Mouse (Mus musculus) forebrain, embryonic 13.5 days (tissue): Measurements from ENCODE around the gene Tenm4. TPM values are rescaled to one million over a fixed set of nuclear protein-coding genes. Genes with fewer than 3 reads are reported as not detected.

Experiments used
- ATAC-seq: fragments of 200-750 bp; cut with Nextera tagmentation; 2 replicates; pipeline ENCODE4 v1.8.0; 2017
- H3K27ac ChIP-seq: fragments of 300-500 bp; sonication (generic); 2 replicates; pipeline ENCODE4 v1.5.1; 2015; ENCODE audit warnings: inconsistent platforms, mild to moderate bottlenecking, moderate library complexity
- H3K27me3 ChIP-seq: fragments of 300-500 bp; sonication (generic); 2 replicates; pipeline ENCODE4 v1.6.1; 2015; ENCODE audit warnings: mild to moderate bottlenecking, inconsistent platforms
- H3K36me3 ChIP-seq: fragments of 300-500 bp; sonication (generic); 2 replicates; pipeline ENCODE4 v1.6.1; 2015; ENCODE audit warnings: mild to moderate bottlenecking, inconsistent platforms; ENCODE audit not compliant: poor library complexity, severe bottlenecking
- H3K4me1 ChIP-seq: fragments of 300-500 bp; sonication (generic); 2 replicates; pipeline ENCODE4 v1.6.1; 2015; ENCODE audit warnings: inconsistent platforms
- H3K4me2 ChIP-seq: fragments of 300-500 bp; sonication (generic); 2 replicates; pipeline ENCODE4 v1.6.1; 2015; ENCODE audit warnings: inconsistent platforms, mild to moderate bottlenecking, moderate library complexity
- H3K4me3 ChIP-seq: fragments of 300-500 bp; sonication (generic); 2 replicates; pipeline ENCODE4 v1.5.1; 2015; ENCODE audit warnings: mild to moderate bottlenecking, inconsistent platforms
- H3K9ac ChIP-seq: fragments of 300-500 bp; sonication (generic); 2 replicates; pipeline ENCODE4 v1.6.1; 2015; ENCODE audit warnings: mild to moderate bottlenecking, inconsistent platforms
- H3K9me3 ChIP-seq: fragments of 300-500 bp; sonication (generic); replicated peaks from 2 replicates; pipeline ENCODE4 v1.6.1; 2016; ENCODE audit warnings: inconsistent platforms
- WGBS: fragments of 180-500 bp; shearing (Covaris S2); methylation state at CpG from one replicate; pipeline ENCODE4 v1.1.7; 2015; 5-methylcytosine and 5-hydroxymethylcytosine counted together
- polyA plus RNA-seq: library from polyadenylated mRNA; unstranded; fragments of >200 nt; fragmentation: Nextera tagmentation; extraction: Ambion mirVana; gene quantifications from 2 replicates; pipeline ENCODE4 v1.2.1, GENCODE M21; 2015

Gene Tenm4
- polyA plus RNA-seq, 1 experiment from 2014 or later: 73.6 TPM

GRCm38 (mm10) chr7:96588567-96588966, 417.5 kb downstream of the Tenm4 start:
- H3K4me3 ChIP-seq: no peak overlapping the region
- 0 out of 2 replicates have a peak, but pooled peaks cover 3% of the 10 kb centered on the region for H3K36me3 ChIP-seq
- WGBS: 94% methylated on average over 6 of the region's 6 CpGs
- no peak for ATAC-seq
- no peak overlapping the region for H3K9ac ChIP-seq
- no peaks in the 10 kb centered on the region for H3K27me3 ChIP-seq
- H3K27ac ChIP-seq: no peak overlapping the region
- H3K4me1 ChIP-seq: no peaks in the 10 kb centered on the region
- H3K9me3 ChIP-seq: no peaks in the 10 kb centered on the region
- no peak overlapping the region for H3K4me2 ChIP-seq

- Histone ChIP-seq H3K27ac (peak overlapping the region; percentile 83), H3K4me1 (peaks cover 55% of the 10 kb centered on the region), H3K36me3 (0 out of 2 replicates have a peak, but pooled peaks cover under 1% of the 10 kb centered on the region), H3K4me2 (peak overlapping the region; percentile 26; the same call in 1 of the 2 replicates), H3K27me3 (no peaks in the 10 kb centered on the region), H3K9ac (no peak overlapping the region), H3K4me3 (no peak overlapping the region), H3K9me3 (no peaks in the 10 kb centered on the region)
- WGBS: 30% methylated on average over 9 of the region's 9 CpGs
- ATAC-seq: peak; percentile 83
Observed at GRCm38 (mm10) chr7:96595535-96596295, 424.7 kb downstream of the Tenm4 start.

DNA sequence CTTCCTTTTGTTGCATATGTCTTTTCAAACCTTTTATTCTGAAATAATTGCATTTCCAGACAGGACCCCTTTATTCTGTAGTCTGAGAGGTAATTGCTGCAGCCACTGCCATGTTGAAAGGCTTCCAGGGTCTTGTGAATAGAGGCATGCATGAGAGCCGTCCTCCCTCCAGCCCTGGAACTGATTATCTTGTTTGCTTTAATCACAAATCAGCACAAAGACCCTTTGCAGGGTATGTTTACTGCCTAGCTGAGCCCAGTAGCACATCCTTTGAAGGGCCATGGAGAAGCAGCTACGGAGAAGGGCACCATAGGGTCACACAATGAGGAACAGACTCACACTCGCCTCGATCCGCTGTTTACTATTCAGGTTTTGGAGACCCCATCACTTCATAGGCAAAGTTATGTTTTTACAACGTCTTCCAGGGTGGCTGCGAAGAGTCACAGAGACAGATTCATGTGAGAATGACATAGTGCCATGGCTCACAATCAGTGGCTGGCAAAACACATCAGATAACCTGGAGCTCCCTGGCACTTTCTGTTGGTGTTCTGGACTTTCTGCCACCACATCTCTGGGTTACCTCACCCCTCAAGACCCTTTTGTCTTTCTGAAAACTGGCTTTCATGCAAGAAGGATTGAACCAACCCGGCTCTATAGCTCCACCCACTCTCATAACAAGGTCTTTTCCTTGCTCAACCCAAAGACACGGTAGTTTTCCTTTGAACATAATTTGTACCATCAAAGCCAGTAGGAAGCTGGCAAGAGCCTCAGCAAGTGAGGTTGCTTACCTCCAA, 425.6 kb downstream of the Tenm4 start:
- peak; percentile 79 for ATAC-seq
- Histone ChIP-seq H3K27me3 (no peaks in the 10 kb centered on the region), H3K9ac (no peak overlapping the region), H3K4me2 (peak overlapping the region; percentile 26; the same call in 1 of the 2 replicates), H3K4me3 (no peak overlapping the region), H3K9me3 (no peaks in the 10 kb centered on the region), H3K4me1 (peaks cover 55% of the 10 kb centered on the region), H3K27ac (peak overlapping the region; percentile 83), H3K36me3 (no peaks in the 10 kb centered on the region)
- 23% methylated on average over 9 of the region's 9 CpGs for WGBS

- Histone ChIP-seq H3K9ac (no peak overlapping the region), H3K4me2 (no peak overlapping the region), H3K4me1 (peaks cover 55% of the 10 kb centered on the region), H3K27ac (peak overlapping the region; percentile 45; the same call in 1 of the 2 replicates), H3K36me3 (no peaks in the 10 kb centered on the region), H3K9me3 (no peaks in the 10 kb centered on the region), H3K27me3 (no peaks in the 10 kb centered on the region), H3K4me3 (no peak overlapping the region)
- WGBS: 91% methylated on average over 4 of the region's 4 CpGs
- no peak for ATAC-seq
Observed at GRCm38 (mm10) chr7:96597871-96598270, 426.8 kb downstream of the Tenm4 start.

DNA sequence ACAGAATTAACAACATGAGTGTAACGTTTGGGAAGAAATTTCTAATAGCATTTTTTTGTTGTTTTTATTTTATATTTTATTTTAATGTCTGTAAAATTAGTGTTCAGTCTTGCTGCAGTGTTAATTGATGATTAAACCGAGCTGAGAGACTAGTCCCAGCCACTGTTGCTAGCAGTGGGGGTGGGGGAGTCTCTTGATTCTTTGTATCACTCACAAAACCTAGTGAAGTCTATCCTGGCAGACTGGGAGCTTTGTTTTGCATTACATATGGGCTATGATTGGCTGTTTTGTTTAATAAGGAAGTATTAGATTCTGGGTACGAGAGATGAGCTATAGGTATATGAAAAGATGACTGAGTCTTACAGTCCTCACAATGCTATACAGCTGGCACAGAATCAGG, 428.0 kb downstream of the Tenm4 start:
- no peak overlapping the region for H3K4me2 ChIP-seq
- H3K4me1 ChIP-seq: peaks cover 58% of the 10 kb centered on the region
- H3K4me3 ChIP-seq: no peak overlapping the region
- H3K27me3 ChIP-seq: no peaks in the 10 kb centered on the region
- 51% methylated on average over 3 of the region's 3 CpGs for WGBS
- H3K36me3 ChIP-seq: no peaks in the 10 kb centered on the region
- ATAC-seq: no peak
- H3K9ac ChIP-seq: no peak overlapping the region
- no peaks in the 10 kb centered on the region for H3K9me3 ChIP-seq
- no peak overlapping the region; the same call in 1 of the 2 replicates for H3K27ac ChIP-seq

- H3K9ac ChIP-seq: no peak overlapping the region
- no peak overlapping the region for H3K4me2 ChIP-seq
- 46% methylated on average over 4 of the region's 5 CpGs for WGBS
- ATAC-seq: no peak
- H3K4me3 ChIP-seq: no peak overlapping the region
- no peaks in the 10 kb centered on the region for H3K36me3 ChIP-seq
- peaks cover 63% of the 10 kb centered on the region for H3K4me1 ChIP-seq
- H3K27me3 ChIP-seq: no peaks in the 10 kb centered on the region
- H3K9me3 ChIP-seq: no peaks in the 10 kb centered on the region
- H3K27ac ChIP-seq: no peak overlapping the region
Observed at GRCm38 (mm10) chr7:96600381-96600941, 429.4 kb downstream of the Tenm4 start.

GRCm38 (mm10) chr7:96604091-96604745, 433.2 kb downstream of the Tenm4 start:
- Histone ChIP-seq H3K9ac (no peak overlapping the region), H3K4me2 (no peak overlapping the region), H3K4me3 (no peak overlapping the region), H3K9me3 (no peaks in the 10 kb centered on the region), H3K36me3 (no peaks in the 10 kb centered on the region), H3K4me1 (peaks cover 27% of the 10 kb centered on the region), H3K27ac (no peak overlapping the region), H3K27me3 (no peaks in the 10 kb centered on the region)
- 64% methylated on average over 3 of the region's 3 CpGs for WGBS
- ATAC-seq: peak; percentile 48; the same call in 1 of the 2 replicates

GRCm38 (mm10) chr7:96605316-96605715, 434.3 kb downstream of the Tenm4 start:
- H3K9ac ChIP-seq: no peak overlapping the region
- no peaks in the 10 kb centered on the region for H3K36me3 ChIP-seq
- H3K4me2 ChIP-seq: no peak overlapping the region
- H3K4me1 ChIP-seq: peaks cover 17% of the 10 kb centered on the region
- WGBS: 45% methylated on average over 2 of the region's 2 CpGs
- H3K4me3 ChIP-seq: no peak overlapping the region
- no peaks in the 10 kb centered on the region for H3K27me3 ChIP-seq
- H3K9me3 ChIP-seq: no peaks in the 10 kb centered on the region
- H3K27ac ChIP-seq: no peak overlapping the region
- no peak for ATAC-seq

DNA sequence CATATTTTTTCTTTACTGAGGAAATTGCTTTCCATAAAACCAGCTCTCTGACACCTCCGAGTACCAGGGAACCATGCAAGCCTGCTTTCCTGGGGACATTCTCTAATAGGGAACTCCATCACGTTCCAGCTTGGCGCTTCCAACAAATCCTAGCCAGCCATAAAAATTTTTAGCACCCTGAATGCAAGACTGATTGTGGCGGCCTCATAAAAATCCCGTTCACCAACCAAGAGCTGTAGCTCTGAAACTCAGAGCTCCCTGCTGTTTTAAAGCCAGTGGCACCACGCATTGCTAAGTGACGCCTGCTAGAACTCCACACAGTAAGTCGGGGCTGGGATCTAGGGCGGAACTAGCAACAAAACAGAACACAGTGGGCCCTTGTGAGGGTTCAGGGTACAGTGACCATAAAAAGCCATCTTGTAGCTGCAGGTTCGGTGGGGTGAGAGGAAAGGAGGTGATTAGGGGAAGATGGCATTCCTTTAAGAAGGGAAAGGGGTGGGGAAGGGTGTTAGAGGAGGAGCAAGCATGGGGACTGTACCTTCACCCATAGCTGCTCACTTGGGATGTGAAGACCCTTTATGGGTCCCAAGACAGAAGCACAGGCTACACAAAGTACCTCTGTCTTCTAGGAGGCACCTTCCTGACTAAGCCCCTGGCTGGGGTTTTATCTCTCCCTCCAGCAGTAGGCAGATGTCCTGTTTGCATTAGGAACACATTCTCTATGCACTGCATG, 439.0 kb downstream of the Tenm4 start:
- 71% methylated on average over 10 of the region's 10 CpGs for WGBS
- Histone ChIP-seq H3K9me3 (no peaks in the 10 kb centered on the region), H3K4me3 (no peak overlapping the region), H3K36me3 (no peaks in the 10 kb centered on the region), H3K4me1 (peaks cover 4% of the 10 kb centered on the region), H3K27me3 (no peaks in the 10 kb centered on the region), H3K9ac (no peak overlapping the region), H3K4me2 (no peak overlapping the region), H3K27ac (no peak overlapping the region)
- ATAC-seq: no peak

DNA sequence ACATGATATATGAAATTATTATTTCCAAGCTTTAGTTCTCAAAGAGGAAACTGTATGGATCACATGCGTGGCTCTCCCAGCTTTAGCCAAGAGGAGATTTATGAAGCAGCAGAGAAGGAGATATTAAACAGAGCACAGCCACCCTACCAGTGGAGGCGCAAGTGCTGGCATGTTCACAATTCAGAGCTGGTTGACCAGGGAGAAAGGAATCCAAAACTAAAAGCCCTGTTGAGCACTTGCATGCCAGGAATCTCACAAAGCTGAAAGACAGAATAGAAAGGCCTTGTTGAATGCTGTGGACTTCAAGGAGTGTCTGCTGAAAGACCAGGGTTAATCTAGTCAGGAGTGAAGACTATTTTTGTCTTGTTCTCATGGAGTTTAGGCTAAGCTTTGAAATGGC, 446.3 kb downstream of the Tenm4 start:
- Histone ChIP-seq H3K9ac (no peak overlapping the region), H3K36me3 (no peaks in the 10 kb centered on the region)
- 83% methylated on average over 2 of the region's 2 CpGs for WGBS

DNA sequence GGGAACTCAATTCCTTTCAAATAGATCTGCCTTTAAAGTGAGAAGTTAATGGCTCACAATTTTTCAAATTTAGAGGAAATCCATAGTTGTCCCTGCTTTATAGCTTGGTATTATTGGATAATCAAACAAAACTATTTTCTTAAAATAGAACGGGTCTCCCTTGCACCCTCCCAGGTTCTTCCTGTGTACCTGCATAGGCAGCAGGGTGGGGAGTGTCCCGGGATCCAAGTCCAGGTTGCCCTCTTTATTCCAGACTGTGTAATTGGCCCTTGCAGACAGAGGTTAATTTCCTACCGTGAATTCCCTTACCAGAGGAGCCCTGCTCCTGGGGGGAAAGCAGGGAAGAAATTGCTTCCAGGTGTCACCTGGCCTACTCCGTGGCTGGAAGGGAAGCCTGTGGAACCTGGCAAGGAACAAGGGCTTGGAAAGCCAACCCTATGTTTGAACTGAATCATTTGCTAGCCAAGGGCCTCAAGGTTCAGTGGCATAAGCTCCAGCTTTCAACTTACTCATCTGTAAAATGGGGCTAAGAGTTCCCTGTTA, 449.0 kb downstream of the Tenm4 start:
- Histone ChIP-seq H3K27ac (no peak overlapping the region), H3K9ac (no peak overlapping the region), H3K4me1 (0 out of 2 replicates have a peak, but pooled peaks cover 4% of the 10 kb centered on the region), H3K9me3 (no peaks in the 10 kb centered on the region), H3K36me3 (no peaks in the 10 kb centered on the region), H3K4me3 (no peak overlapping the region), H3K27me3 (no peaks in the 10 kb centered on the region), H3K4me2 (no peak overlapping the region)
- ATAC-seq: no peak
- WGBS: 88% methylated on average over 4 of the region's 4 CpGs

More for the DNA sequence above, 446.3 kb downstream of the Tenm4 start:
- no peak for ATAC-seq
- Histone ChIP-seq H3K9me3 (no peaks in the 10 kb centered on the region), H3K4me1 (0 out of 2 replicates have a peak, but pooled peaks cover 4% of the 10 kb centered on the region), H3K27ac (no peak overlapping the region), H3K27me3 (no peaks in the 10 kb centered on the region), H3K4me2 (no peak overlapping the region), H3K4me3 (no peak overlapping the region)
